Mouse (Mus musculus): ENCODE measurements around the gene Dnah3.

Gene Dnah3

DNA sequence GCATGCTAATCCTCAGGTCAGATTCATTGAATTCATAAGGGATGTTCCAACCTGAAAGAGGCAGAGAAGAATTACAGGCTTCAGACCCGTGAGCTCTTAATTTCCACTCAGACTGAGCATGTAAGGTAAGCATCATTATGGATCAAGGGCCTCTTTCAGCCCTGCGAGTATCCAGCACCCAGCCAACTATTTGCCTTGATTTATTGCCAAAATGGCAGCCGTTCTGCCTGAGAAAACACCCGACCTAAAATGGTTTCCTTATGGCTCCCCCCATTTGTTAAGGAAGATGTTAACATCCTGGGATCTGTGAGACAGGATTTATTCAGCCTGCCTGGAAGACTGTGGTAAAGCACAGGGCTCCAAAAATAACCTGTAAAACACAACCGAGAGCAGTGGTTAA is 158.0 kb downstream of the Dnah3 start:
- no peak for DNase-seq

- DNase-seq = no peak
Observed at GRCm38 (mm10) chr7:119936321-119936720, 158.8 kb downstream of the Dnah3 start.

GRCm38 (mm10) chr7:119928783-119929440 is 166.2 kb downstream of the Dnah3 start:
- peak; percentile 8 to 36 for DNase-seq

DNA sequence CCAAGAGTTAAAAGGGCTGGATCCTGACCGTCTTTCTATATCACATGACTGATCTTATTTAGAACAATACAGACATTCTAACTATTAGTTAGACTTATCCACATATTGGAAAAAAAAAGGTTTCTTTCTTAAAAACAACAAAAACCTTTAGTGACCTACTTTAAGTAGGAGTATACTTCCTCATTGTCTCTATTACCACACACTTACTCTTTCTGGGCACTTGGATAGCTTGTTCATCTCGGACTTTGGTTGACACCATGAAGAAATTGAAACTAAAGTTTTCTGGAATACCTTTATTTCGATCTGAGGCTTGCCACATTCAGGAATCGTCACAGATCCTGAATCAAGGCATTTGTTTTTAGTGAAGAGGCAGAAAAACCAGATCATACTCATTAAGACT is 174.0 kb downstream of the Dnah3 start:
- DNase-seq = no peak

DNA sequence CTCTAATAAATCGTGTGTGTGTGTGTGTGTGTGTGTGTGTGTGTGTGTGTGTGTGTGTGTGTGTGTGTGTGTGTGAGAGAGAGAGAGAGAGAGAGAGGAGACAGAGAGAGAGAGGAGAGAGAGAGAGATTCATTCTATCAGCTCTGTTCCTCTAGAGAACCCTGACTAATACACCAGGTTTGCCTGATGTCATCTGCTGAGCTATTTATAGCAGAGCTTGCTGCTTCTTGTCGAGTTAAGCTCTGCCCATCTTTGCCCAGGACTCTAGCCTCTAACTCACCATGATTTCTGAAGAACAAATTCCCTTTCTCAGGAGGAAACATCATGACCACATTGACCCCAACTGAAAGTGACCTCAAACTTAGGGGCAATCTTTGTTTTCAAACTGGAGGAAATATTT is 174.6 kb downstream of the Dnah3 start:
- DNase-seq = no peak

- DNase-seq = no peak
Observed at GRCm38 (mm10) chr7:119911727-119912126, 183.4 kb downstream of the Dnah3 start.

DNA sequence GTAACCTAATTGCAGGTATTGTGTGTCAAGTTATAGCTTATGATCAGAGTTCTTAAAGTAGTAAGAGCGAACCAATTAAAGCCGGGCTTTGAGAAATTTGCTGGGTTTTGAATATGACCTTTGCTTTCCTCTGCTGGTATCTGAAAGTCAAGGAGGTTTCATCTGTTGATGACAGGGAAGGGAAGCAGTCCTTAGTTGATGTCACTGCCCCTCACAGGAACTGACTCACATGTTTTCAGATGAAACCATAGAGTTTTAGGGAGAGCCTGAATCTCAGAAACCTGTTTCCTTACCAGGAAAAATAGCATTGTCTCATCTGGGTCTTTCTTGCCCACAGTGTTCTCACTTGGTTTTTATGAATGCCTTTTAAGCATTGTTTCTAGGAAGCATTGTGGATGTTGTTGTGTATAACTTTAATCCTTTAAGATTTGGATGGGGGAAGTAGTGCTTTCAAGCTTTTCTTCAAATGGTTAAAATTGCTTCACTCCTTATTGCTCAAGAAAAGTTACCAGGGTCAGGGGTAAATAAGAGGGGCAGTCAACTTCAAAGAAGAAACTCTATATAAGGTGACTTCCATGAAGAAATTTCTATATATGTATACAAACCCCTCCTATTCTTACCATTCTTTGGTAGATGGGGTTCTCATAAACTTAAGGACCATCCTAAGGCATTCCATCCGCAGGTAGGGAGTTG is 188.4 kb downstream of the Dnah3 start:
- no peak for DNase-seq

GRCm38 (mm10) chr7:119899386-119900057 is 195.6 kb downstream of the Dnah3 start:
- DNase-seq = peak in 1 of 2 experiments; percentile 16

- DNase-seq = no peak
Observed at GRCm38 (mm10) chr7:119898247-119898856, 196.7 kb downstream of the Dnah3 start.

DNA sequence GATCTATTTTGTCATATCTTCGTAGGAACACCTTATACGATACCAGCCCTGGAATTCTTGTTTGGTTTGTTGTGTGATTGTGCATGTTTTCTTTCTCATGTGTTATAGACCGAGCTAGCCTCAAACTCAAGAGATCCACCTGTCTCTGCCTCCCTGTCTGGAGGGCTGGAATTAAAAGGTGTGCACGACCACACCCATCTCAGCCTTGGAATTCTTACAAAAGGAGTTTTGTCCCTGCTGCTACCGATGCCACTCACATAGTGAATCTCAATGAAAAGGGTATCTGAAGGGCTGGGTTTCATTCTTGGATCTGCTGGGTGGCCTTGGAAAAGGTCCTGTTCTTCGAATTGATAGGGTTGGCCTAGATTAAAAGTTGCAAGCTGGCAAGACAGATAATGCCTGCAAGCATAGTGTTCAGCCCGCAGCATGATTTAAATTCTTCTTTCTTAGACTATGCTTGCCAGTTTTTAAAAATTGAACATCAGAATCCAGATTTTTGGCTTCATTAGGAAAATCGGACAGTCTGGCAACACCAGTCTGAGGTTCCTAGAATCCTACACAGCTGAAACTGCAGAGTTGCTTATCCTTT is 197.5 kb downstream of the Dnah3 start:
- DNase-seq = no peak

DNA sequence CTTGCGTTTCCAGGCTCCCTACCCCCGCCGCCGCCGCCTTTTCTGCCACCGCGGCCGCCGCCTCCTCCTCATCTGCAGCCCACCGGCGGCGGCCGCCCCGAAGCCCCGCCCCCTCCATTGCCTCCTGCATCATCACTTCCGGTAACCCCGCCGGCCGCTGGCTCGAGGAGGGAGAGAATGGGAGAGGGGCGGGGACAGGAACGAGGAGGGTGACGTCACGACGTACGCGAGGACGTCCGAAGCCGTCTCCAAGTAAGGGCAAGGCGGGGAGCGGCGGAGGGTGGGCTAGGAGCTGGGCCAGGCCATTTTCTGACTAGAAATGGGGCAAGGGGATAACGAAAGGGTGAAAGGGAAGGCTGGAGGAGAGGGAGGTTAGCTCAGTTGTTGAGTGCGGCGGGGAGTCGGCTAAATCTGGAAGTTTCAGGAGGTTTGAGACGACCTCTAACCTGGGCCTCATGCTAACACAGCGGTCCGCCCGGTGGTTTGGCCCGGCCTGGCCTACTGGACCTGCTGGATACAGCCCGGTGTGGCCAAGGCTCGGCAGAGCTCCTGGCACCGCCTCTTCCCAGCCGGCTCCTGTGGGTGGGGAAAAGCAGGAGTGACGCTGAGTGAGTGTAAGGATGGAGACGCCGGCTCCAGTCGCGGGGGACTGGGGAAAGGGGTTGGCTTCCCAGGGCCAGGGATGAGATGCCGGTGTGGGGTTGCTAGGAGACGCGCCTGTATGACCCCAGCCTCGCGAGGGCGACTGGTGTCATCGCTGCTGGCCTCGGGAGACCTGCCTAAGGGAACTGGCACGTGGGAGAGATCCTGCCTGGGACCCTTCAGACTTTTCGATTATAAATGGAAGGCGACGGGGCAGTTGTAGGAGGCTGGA is 199.2 kb downstream of the Dnah3 start, which contains the start of the genes Lyrm1 and Dcun1d3:
TSS of gene Lyrm1 (plus strand) at position 223 of the 874 bp plus-strand sequence.
TSS of gene Dcun1d3 (minus strand) at position 660 of the 874 bp plus-strand sequence.
- DNase-seq = peak; percentile 98 to 99

DNA sequence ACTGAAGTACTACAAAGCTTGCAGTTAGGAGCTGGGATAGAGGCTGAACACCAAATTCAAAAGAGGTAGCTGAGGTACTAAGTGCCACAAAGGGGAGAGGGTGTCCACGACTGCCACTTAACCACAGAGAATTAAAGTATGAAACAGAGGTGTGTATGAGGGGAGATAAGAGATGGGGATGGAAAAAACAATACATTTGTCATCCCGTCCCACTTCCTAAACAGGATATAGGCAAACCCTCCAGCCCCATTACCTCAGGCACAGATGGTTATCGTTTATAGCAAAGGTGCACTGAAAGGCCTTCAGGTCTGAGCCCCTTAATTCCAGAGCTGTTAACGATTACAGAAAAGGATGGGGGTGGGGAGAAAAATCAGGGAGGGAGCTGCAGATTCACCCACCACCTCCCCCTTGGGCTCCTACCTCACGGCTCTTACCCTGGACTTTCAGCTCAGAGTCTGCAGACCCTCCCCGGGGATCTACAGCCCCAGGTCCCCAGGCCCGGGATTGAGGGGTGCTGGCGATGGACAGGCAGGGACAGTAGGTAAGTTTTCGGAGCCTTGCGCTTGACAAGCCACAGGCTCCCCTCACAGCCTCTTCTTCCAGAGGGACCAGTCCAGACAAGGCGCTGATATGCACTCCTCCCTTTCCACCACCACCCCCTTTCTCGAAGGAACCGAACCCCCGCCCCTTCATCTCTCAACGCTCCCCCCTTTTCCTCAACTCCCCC is 200.1 kb downstream of the Dnah3 start:
- DNase-seq = no peak

DNA sequence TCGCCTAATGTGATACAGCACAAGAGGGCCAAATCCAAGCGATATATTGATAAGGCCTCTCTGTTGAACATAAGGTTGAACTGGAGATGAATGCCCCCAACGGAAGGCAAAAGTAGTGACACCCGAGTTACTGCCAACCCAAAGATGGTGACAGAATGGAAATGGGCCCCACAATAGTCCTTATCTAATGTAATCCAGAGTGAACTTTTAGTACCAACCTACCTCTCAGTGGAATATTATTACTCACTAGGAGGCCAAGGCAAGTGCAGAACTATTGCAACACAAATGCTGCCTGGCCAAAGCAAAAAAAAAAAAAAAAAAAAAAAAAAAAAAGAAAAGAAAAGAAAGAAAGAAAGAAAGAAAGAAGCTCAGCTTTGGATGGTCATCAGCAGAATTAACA is 202.3 kb downstream of the Dnah3 start:
- no peak for DNase-seq

DNA sequence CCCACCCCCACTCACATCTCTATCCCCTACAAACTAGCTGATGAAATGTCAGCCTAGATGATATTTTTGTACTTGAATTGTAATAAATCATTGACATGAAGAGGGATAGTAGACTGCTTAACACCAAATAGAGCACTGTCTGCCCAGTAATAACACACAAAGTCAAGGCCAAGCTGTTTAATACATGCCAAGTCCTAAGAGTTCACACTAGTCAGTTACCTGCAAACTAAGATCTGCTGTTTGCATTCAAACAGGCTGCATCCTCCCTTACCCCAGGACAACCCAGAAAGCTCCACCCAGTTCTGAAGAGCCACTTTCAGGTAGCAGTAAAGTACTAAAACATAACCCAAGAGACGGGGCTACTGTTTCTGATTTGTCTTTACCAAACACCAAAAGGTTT is 202.9 kb downstream of the Dnah3 start:
- no peak for DNase-seq

DNA sequence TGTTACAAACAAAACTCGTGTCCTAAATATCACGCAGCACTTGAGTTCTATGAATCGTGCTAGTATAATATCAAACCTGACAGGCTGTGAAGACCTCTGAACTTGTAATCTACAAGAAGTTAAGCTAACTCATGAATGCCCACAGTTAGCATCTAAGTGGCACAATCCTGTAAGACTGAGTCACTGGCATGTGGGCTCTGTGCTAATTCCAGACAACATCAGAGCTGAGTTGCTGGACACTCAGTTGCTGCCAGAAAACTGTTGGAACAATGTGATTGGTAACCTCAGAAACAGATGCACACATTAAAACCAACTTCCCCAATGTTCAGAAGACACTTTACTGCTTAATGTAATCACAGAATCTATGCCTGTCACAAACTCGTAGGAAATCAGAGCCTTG is 207.2 kb downstream of the Dnah3 start:
- DNase-seq = no peak

DNA sequence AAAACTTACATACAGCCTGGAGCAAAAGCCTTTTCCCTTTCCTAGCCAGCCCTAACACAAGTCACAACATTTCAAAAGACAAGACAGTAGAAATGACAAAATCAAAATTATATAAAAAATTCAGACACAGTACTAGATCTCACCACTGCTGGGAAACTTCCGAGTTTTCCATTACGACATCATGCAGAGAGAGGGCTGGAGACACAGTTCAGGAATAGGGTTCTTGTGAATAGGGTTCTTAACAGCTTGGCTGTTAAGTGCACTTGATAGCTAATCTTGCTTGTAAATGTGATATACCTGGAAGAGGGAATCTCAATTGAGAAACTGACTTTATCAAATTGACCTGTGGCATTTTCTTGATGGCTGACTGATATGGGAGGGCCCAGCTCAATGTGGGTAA is 213.9 kb downstream of the Dnah3 start:
- peak in 1 of 2 experiments; percentile 15 for DNase-seq

- DNase-seq = peak; percentile 61 to 70
Observed at GRCm38 (mm10) chr7:119880345-119880744, 214.7 kb downstream of the Dnah3 start.

- peak in 1 of 2 experiments; percentile 14 for DNase-seq
Observed at GRCm38 (mm10) chr7:119879171-119879570, 215.9 kb downstream of the Dnah3 start.

GRCm38 (mm10) chr7:119875776-119876440 is 219.2 kb downstream of the Dnah3 start:
- DNase-seq = no peak

- DNase-seq = no peak
Observed at GRCm38 (mm10) chr7:119873050-119873449, 222.0 kb downstream of the Dnah3 start.
